Mouse (Mus musculus) testis, adult 2 months (tissue): ENCODE results near the gene Tor1a. TPM values are rescaled to one million over a fixed set of nuclear protein-coding genes. Genes with fewer than 3 reads are reported as not detected.
"Not testable (repeated sequence)": the region's sequence is repeated elsewhere in the genome, so short reads cannot be mapped to it uniquely, and the experiment has no call there.

ENCODE experiments used
- H3K27ac ChIP-seq: fragments of 200-500 bp; 2 replicates; pipeline ENCODE4 v1.5.1; 2012; ENCODE audit warnings: low read depth, low read length; ENCODE audit not compliant: control insufficient read depth, insufficient read depth
- H3K27me3 ChIP-seq: fragments of 200-500 bp; 2 replicates; pipeline ENCODE4 v1.6.1; 2012; ENCODE audit warnings: mild to moderate bottlenecking, low read length, moderate library complexity; ENCODE audit not compliant: control insufficient read depth, insufficient read depth
- H3K36me3 ChIP-seq: fragments of 200-500 bp; 2 replicates; pipeline ENCODE4 v1.6.1; 2012; ENCODE audit warnings: mild to moderate bottlenecking, low read length; ENCODE audit not compliant: control insufficient read depth, insufficient read depth
- H3K4me1 ChIP-seq: fragments of 200-500 bp; 2 replicates; pipeline ENCODE4 v1.6.1; 2012; ENCODE audit warnings: low read length; ENCODE audit not compliant: control insufficient read depth, insufficient read depth
- H3K4me3 ChIP-seq: fragments of 200-500 bp; 2 replicates; pipeline ENCODE4 v1.5.1; 2012; ENCODE audit warnings: low read depth, mild to moderate bottlenecking, low read length, moderate library complexity, mixed read lengths; ENCODE audit not compliant: control insufficient read depth
- CTCF ChIP-seq: fragments of 200-500 bp; IDR thresholded peaks from 2 replicates; pipeline ENCODE4 v1.5.1; 2012; ENCODE audit warnings: low read depth, mild to moderate bottlenecking, inconsistent platforms, low read length, moderate library complexity; ENCODE audit not compliant: control insufficient read depth, insufficient read depth, insufficient replicate concordance
- POLR2A ChIP-seq: fragments of 200-500 bp; IDR thresholded peaks from 2 replicates; pipeline ENCODE4 v1.6.1; 2012; ENCODE audit warnings: low read depth, mild to moderate bottlenecking, inconsistent platforms, low read length, moderate library complexity; ENCODE audit not compliant: control insufficient read depth
- polyA plus RNA-seq: library from polyadenylated mRNA; depleted of rRNA; stranded (reverse); fragments of >200 nt; gene quantifications from 2 replicates; pipeline ENCODE4 v1.2.3, GENCODE M21; 2012

Gene Tor1a
- polyA plus RNA-seq, 1 experiment = 11.1 TPM

DNA sequence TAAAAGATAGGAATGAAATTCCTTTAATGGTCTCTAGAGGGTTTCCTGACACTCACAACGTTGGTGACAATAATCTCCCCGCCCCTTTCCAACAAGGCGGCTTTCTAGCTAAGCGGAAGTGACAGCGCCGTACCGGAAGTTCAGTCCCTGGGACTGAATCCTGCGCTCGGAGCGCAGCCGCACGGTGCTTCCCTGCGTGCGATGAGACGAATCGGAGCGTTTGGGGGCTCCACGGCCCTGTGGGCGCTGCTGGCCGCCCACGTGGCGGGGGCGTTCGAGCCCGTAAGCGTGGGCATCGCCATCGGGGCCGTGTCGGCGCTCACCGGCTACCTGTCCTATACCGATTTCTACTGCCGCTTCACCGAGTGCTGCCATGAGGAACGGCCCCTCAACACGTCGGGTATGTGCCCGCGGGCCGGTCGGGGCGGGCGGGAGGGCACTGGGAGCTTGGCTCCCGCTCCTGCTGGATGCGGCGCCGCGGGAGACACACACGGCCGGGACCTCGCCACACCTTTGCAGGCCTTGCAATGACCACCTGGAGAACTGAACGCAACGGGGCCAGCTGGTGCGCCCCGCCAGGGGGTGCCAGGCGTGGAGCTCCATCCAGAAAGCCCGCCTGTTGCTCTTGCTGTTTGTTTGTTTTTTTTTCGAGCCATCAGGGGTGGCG is 14.8 kb downstream of the Tor1a start, which contains the start of gene Tor1b:
Gene Tor1b, plus strand, starts transcription at position 136 of the 667 bp plus-strand sequence.
- Histone ChIP-seq H3K27ac (peak within 1 kb of the TSS; percentile 67), H3K27me3 (no peaks in the 10 kb centered on the region), H3K4me3 (peak within 1 kb of the TSS; percentile 89), H3K4me1 (peaks cover 10% of the 10 kb centered on the region), H3K36me3 (no peaks in the 10 kb centered on the region; the same call in none of the 2 replicates)
- TF ChIP-seq CTCF (no peak), POLR2A (peak; percentile 97)

- Histone ChIP-seq H3K4me1 (peaks cover 10% of the 10 kb centered on the region), H3K27ac (peak overlapping the region; percentile 67), H3K4me3 (peak overlapping the region; percentile 89), H3K27me3 (no peaks in the 10 kb centered on the region), H3K36me3 (no peaks in the 10 kb centered on the region; the same call in none of the 2 replicates)
- TF ChIP-seq POLR2A (no peak), CTCF (no peak)
Measured at GRCm38 (mm10) chr2:30952457-30952823, 15.3 kb downstream of the Tor1a start.

DNA sequence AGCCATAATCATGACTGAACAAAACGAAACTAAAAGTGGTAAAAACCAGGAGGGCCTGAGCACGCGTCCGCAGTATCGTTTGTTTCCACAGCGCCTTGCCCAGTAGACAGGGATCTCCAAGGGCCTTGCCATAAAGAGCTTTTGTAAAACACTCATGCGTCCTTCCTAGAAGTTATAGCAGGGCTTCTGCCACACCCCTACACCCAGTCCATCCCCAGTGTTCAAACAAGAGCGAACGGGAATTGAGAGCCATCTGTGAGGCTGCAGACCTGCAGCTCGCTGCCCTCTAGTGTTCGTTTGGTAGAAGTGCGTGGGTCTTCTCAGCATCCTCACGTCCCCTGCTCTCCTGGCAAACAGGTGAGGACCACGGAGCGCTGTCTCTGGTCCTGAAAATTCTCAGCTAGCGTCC is 25.1 kb downstream of the Tor1a start:
- Histone ChIP-seq H3K27me3 (no peaks in the 10 kb centered on the region), H3K4me1 (no peaks in the 10 kb centered on the region; the same call in 1 of the 2 replicates), H3K27ac (no peak overlapping the region), H3K36me3 (no peaks in the 10 kb centered on the region), H3K4me3 (peak overlapping the region; percentile 72)
- peak; percentile 96 for TF ChIP-seq CTCF
- TF ChIP-seq POLR2A = no peak

- not testable (repeated sequence) for H3K36me3 ChIP-seq, H3K4me3 ChIP-seq
Measured at GRCm38 (mm10) chr2:30942116-30942515, 25.6 kb downstream of the Tor1a start.

GRCm38 (mm10) chr2:30941586-30941985 is 26.1 kb downstream of the Tor1a start:
- H3K27me3 ChIP-seq = no peaks in the 10 kb centered on the region
- H3K4me1 ChIP-seq = no peaks in the 10 kb centered on the region; the same call in 1 of the 2 replicates
- no peaks in the 10 kb centered on the region for H3K36me3 ChIP-seq
- no peak overlapping the region for H3K27ac ChIP-seq
- H3K4me3 ChIP-seq = no peak overlapping the region
- TF ChIP-seq POLR2A (no peak), CTCF (no peak)

More at GRCm38 (mm10) chr2:30942116-30942515, 25.6 kb downstream of the Tor1a start:
- not testable (repeated sequence) for H3K4me1 ChIP-seq, H3K27me3 ChIP-seq, H3K27ac ChIP-seq

DNA sequence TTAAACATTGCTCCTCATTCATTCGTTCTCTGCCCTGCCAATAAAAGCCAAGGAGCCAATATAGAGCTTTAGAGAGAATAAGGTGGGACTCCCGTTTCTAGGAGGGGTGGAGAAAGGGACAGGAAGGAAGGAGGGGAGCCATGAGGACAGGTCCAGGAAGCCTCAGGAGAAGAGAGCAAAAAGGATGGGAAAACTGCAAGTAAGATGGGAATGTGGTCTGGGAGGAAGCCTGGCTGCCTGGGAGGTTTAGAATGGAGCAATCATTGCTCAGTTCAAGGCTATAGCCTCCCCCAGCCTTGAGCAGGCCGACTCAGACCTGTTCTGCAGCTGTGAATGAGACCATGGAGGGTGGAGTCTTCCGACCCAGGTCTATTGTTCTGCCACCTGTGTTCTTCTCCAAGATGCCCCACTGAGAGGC is 29.1 kb downstream of the Tor1a start:
- Histone ChIP-seq H3K4me3 (no peak overlapping the region), H3K4me1 (no peaks in the 10 kb centered on the region; the same call in 1 of the 2 replicates)
- TF ChIP-seq POLR2A (no peak), CTCF (no peak)

DNA sequence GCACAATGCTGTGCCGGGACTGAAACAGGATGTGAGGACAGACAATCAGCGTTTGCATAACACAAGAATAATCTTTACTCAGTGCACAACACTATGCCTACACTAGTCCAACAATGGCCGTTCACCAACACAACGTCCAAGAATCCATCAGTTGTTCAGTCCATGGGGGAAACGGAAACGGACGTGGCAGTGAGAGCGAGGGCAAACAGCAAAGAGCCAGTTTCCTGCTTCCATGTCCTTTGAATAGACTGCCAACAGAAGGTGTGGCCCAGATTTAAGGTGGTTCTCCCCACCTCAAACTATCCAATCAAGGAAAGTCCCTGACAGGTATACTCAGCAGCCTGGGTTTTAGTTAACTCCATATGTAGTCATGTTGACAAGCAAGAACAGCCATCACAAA is 30.0 kb downstream of the Tor1a start:
- H3K27ac ChIP-seq = no peak overlapping the region
- no peaks in the 10 kb centered on the region for H3K36me3 ChIP-seq
- H3K4me1 ChIP-seq = no peaks in the 10 kb centered on the region
- H3K4me3 ChIP-seq = no peak overlapping the region
- no peak for TF ChIP-seq POLR2A
- no peak for TF ChIP-seq CTCF
- no peaks in the 10 kb centered on the region for H3K27me3 ChIP-seq

More for the DNA sequence above, 29.1 kb downstream of the Tor1a start:
- H3K27ac ChIP-seq = no peak overlapping the region
- H3K36me3 ChIP-seq = no peaks in the 10 kb centered on the region
- no peaks in the 10 kb centered on the region for H3K27me3 ChIP-seq
